Mouse (Mus musculus) gastrocnemius, postnatal 25 days (tissue): Measurements from ENCODE around the gene Gm10295. TPM values are rescaled to one million over a fixed set of nuclear protein-coding genes. Genes with fewer than 3 reads are reported as not detected.
A peak's percentile ranks its signal among the peaks of the same experiment; 100 is the strongest.

ENCODE experiments used
- DNase-seq: peaks from one replicate; pipeline ENCODE4 v3.0.0; 2022
- total RNA-seq, 2 experiments: library from RNA; stranded (reverse); gene quantifications; 1 replicate in 1 of 2; 2 replicates in 1 of 2; pipeline ENCODE4 v1.2.3; 2021

Gene Gm10295
- total RNA-seq, 2 experiments from 2014 or later = not detected

DNA sequence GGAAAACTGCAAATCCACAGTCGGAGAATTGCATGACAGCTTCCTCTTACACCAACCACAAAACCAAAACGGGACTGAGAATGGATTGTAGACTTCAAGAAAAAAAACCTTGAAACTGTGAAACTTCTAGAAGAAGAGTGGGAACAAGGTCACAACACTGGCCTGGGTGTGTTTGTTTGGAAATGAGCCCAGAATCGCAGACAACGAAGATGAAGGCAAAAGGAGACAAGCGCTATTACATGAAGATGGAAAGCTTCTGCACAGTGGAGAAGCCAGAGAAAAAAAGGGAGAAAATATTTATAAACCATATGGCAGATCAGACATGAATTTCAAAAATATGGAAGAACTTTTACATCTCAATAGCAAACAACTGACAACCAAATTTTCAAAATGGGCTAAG, 4.3 kb upstream of the Gm10295 start:
- DNase-seq = no peak

DNA sequence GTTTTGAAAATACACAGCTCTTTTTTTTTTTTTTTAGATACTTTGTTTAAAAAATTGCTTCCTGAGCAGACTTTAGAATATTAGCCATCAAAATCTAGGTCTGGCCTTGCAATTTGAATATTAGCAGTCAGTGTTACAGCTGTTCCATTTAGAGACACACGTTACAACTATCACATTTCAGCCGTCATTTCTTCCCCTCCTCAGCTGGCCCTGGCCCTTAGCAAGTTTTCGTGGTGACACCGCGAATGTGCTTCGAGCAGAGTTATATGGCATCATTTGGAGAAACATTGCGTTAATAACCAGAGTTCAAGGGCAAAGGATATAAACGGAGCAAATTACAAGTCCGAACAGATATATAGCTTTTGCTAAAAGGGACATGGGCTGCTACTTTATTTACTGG, 2.4 kb downstream of the Gm10295 start:
- DNase-seq = no peak

DNA sequence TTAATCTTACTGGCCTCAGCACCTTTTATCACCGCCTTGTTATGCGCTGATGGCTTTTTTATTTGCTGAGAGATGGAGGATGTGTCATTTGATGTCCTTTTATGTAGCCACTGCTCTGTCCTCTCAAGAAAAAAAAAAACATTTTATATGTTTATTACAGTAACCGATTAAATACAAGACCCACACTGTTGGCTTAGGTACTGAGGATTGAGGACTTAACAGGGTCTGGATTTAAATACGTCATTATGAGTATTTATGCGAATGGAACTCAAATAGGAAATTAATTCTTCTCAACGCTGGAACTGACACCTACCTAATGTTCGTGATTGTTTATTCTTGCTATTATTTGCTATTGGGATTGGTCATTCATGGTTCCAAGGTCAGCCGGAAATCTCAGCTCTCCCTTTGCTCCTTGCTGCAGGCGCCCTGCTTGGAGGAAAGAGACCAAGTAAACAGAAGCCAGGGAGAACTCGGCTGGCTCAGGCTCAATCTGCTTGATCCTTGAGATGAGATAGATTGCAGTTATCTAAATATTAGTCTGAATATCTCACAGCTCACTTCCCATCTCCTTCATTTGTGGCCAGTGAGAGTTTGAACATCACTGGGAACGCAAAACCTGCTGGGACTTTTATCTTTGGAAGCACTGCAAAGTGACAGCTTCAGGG, 26.2 kb downstream of the Gm10295 start:
- no peak for DNase-seq

DNA sequence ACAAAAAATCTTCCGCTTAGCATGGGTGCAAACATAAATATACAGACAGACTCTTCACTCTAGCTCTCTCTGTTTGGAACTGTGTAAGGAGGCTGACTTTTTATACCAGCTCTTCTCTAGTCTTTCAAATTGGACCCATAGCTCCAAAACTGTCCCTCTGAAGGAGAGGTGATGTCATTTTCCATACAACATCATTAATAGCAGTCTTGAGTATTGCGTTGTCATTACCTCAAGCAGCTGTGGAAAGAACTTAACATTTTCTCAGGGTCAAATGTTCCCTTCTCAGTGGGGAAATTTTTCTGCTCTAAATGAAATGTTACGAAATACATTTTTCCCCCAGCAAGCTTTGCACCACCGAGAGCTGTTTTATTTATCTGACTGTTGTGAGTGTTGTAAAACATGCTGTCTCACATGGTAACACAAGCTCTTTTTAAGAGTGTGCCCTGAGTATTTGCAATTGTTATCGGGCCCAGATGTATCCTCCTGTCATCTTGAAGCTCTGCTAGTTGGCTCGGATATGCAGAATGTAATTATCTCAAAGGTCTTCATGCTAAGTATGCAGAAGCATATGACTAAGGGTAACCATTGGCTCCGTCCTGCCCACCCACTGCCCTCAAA, 38.0 kb downstream of the Gm10295 start:
- no peak for DNase-seq

DNA sequence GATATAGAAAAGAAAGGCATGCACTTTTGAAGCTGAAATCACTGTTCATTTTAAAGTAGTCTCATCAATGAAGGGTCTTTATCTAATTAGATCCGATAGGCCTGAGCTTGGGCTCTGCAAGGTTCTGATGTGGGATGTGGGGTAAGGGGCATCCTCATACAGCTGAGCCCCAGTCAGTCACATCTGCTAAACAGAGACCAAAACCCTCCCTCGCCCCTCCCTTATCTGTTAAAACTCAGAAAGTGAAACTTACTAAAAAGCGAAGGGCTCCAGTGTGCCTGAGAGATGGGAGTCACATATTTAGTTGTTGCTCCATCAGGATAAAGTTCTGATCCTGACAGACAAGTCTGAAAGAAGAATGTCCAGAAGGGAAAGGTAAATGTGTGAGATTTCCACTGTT, 38.9 kb downstream of the Gm10295 start:
- DNase-seq = no peak

DNA sequence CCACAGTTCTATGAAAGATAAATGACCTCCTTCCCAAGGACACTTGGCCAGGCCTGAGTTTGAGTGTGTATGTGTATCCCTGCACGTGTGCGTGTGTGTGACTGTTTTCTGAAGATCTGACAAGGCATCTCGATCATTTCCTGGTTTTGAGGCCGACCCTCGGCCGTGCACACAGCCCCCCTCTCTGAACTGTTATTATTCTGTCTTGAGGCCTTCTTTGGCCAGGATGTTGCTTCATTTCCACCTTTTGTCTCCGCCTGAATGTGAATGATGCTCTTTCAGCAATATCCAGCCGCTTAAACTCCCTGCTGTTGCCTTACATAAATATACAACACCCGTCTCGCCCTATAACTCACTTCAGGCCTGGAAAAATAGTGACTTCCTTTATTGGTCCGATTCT, 39.9 kb downstream of the Gm10295 start:
- DNase-seq = peak; percentile 20

DNA sequence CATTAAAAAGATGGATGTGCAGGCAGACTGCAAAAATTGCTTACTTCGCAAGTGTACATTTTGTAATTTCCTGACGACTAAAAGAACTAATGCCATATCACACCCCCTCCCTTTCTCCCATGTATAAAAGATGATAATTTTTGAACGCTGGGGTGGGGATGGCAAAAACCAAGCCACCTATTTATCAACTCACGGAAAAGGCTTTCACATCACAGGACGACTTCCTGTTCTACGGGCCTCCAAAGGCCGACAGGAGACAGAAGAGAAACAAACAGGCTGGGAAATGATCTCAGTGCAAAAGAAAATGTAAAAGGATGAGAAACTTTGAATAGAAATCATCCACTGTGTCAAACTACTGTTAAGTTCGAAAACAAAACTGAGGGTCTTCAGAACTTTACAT, 43.2 kb downstream of the Gm10295 start:
- no peak for DNase-seq

DNA sequence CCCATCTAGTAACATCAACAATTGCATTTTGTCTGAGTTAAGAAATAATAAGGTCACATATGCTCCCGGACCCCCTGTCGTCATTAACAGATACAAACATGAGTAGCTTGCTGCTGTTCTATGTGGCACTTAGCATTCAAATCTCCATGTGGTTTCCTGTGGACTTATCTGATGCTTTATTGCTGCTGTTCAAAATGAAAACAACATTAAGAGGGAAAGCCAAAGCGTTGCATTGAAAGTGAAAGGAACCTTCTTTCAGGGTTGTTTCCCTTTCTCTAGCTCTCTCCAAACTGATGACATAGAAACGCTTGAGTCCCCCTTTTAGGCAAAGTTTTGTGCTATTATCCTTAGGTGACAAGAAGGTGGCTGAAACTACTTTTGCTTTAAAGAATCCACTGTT, 48.6 kb downstream of the Gm10295 start:
- DNase-seq = no peak
